Mouse (Mus musculus): ENCODE measurements around the gene Trit1. TPM values are rescaled to one million over a fixed set of nuclear protein-coding genes. Genes with fewer than 3 reads are reported as not detected.

Gene Trit1
- polyA plus RNA-seq, 1 experiment: 5.0 TPM

DNA sequence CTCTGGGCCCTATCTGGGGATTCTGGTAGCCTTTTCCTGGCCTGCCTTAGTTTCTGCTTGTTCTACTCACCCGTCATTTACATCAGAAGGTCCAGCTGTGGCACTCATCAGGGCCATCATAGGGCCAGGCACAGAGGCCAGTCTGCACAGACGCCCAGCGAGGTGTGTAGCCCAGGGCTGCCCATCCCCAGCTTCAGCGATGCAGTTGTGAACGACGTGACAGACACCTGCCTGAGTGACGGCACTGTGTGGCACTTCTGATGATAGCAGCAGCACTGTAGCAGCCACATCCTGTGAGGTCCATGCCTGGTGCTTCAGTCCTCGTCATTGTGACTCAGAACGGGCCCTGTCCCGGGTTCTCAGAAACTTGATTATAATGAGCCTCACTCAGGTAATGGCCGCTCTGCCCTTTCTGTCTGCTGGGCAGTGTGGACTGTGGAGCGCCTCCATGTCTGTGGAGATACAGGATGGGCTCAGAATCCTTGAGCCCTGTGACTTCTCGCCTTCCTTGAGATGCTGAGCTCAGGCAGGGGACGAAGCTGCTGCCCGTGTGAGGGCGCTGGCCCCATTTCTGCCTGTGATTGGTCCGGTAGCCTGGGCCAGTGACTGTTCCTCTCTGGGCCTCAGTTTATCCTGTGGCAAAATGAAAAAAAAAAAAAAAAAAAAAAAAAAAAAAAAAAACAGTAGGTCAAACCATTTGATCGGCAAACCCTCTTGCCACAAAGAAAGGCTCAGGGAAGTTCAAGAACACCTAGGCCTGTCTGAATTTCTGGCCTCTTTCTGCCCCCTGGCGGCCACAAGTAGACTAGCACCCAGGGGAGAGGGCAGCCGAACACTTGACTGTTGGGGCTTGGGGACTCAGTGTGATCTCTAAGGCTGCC, 66.1 kb downstream of the Trit1 start:
- 80% methylated on average over 20 of the region's 20 CpGs for WGBS
- TF ChIP-seq POLR2A (IDR thresholded peaks at IDR 0.05; ENCODE audit: low read depth, low read length): no peak
- peak; percentile 94; the same call in 1 of the 2 replicates for TF ChIP-seq CTCF (IDR thresholded peaks at IDR 0.05; ENCODE audit: extremely low read depth, insufficient read depth, insufficient read length, insufficient replicate concordance)
- Histone ChIP-seq H3K4me1 (ENCODE audit: control insufficient read depth, insufficient read depth, insufficient read length) (no peaks in the 10 kb centered on the region), H3K27me3 (ENCODE audit: control insufficient read depth, insufficient read depth, low read length) (no peaks in the 10 kb centered on the region), H3K36me3 (ENCODE audit: control insufficient read depth, insufficient read depth, low read length) (no peaks in the 10 kb centered on the region), H3K27ac (ENCODE audit: insufficient read depth, low read length) (no peak overlapping the region), H3K4me3 (ENCODE audit: extremely low read depth, insufficient read depth, insufficient read length) (no peak overlapping the region)
- peak; percentile 49 to 61 for DNase-seq (ENCODE audit: low read depth in 1 of 2, low spot score in 2 of 2)

DNA sequence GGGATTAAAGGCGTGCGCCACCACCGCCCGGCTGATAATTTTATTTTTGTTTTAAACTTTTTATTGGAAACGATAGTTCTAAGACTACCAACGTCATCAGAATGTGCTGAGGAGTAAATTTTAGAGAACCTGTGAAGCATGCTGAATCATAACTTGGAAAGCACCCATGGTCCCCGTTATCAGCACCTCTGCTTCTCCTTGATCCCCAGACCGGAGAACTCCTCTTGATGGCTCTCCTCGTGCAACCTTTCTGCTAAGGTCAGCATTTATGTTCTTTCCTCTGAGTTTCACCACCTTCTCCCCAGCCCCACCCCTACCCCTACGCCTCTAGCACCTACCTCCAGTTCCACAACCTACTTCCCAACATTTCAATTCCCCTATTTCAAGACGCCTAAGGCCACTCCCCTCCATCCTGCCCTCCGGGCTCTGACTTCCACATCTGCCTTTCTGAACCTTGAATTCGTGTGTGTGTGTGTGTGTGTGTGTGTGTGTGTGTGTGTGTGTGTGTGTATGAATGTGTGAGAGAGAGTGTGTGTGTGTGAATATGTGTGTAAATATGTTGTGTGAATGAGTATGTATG, 67.0 kb downstream of the Trit1 start:
- no peaks in the 10 kb centered on the region for H3K4me1 ChIP-seq (ENCODE audit: control insufficient read depth, insufficient read depth, insufficient read length)
- no peak for TF ChIP-seq CTCF (IDR thresholded peaks at IDR 0.05; ENCODE audit: extremely low read depth, insufficient read depth, insufficient read length, insufficient replicate concordance)
- no peak for TF ChIP-seq POLR2A (IDR thresholded peaks at IDR 0.05; ENCODE audit: low read depth, low read length)
- no peaks in the 10 kb centered on the region for H3K27me3 ChIP-seq (ENCODE audit: control insufficient read depth, insufficient read depth, low read length)
- H3K4me3 ChIP-seq (ENCODE audit: extremely low read depth, insufficient read depth, insufficient read length): no peak overlapping the region
- H3K36me3 ChIP-seq (ENCODE audit: control insufficient read depth, insufficient read depth, low read length): no peaks in the 10 kb centered on the region
- H3K27ac ChIP-seq (ENCODE audit: insufficient read depth, low read length): no peak overlapping the region
- 56% methylated on average over 13 of the region's 13 CpGs for WGBS
- no peak for DNase-seq (ENCODE audit: low read depth in 1 of 2, low spot score in 2 of 2)

DNA sequence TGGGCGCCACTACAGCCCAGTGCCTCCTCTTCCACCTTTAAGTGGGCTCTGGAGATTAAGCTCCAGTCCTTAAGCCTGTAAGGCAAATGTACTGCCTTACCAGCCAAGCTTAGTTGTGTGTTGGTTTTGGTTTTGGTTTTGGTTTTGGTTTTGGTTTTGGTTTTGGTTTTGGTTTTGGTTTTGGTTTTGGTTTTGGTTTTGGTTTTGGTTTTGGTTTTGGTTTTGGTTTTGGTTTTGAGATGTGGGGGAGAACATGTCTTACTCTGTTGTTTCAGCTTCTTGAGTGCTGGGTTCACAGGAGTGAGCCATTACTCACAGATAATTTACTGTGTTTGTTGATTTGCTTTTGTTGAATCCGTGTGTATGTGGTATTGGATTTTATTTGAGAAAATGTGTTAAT, 68.9 kb downstream of the Trit1 start:
- H3K4me3 ChIP-seq (ENCODE audit: extremely low read depth, insufficient read depth, insufficient read length): no peak overlapping the region
- H3K4me1 ChIP-seq (ENCODE audit: control insufficient read depth, insufficient read depth, insufficient read length): no peaks in the 10 kb centered on the region
- H3K27me3 ChIP-seq (ENCODE audit: control insufficient read depth, insufficient read depth, low read length): no peaks in the 10 kb centered on the region
- TF ChIP-seq POLR2A (IDR thresholded peaks at IDR 0.05; ENCODE audit: low read depth, low read length): no peak
- TF ChIP-seq CTCF (IDR thresholded peaks at IDR 0.05; ENCODE audit: extremely low read depth, insufficient read depth, insufficient read length, insufficient replicate concordance): no peak
- no peaks in the 10 kb centered on the region for H3K36me3 ChIP-seq (ENCODE audit: control insufficient read depth, insufficient read depth, low read length)
- no peak overlapping the region for H3K27ac ChIP-seq (ENCODE audit: insufficient read depth, low read length)
- WGBS: 92% methylated on average over 2 of the region's 2 CpGs
- DNase-seq (ENCODE audit: low read depth in 1 of 2, low spot score in 2 of 2): peak in 1 of 2 experiments; percentile 17

DNA sequence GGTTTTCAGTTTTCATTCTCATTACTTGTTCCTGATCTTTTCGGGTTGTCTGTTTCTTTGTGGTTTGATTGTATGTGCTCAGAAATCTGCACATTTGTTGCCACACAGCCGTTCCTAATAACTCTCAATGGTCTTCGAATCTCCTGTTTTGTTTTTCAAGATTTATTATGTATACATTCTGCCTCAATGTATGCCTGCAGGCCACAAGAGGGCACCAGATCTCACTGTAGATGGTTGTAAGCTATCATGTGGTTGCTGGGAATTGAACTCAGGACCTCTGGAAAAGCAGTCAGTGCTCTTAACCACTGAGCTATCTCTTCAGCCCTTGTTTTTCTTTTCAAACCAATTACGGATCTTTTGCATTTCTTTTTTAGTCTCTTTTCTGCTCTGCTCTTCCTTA, 70.0 kb downstream of the Trit1 start:
- Histone ChIP-seq H3K36me3 (ENCODE audit: control insufficient read depth, insufficient read depth, low read length) (no peaks in the 10 kb centered on the region), H3K27ac (ENCODE audit: insufficient read depth, low read length) (no peak overlapping the region), H3K4me1 (ENCODE audit: control insufficient read depth, insufficient read depth, insufficient read length) (no peaks in the 10 kb centered on the region), H3K27me3 (ENCODE audit: control insufficient read depth, insufficient read depth, low read length) (no peaks in the 10 kb centered on the region), H3K4me3 (ENCODE audit: extremely low read depth, insufficient read depth, insufficient read length) (no peak overlapping the region)
- TF ChIP-seq POLR2A (IDR thresholded peaks at IDR 0.05; ENCODE audit: low read depth, low read length) (no peak), CTCF (IDR thresholded peaks at IDR 0.05; ENCODE audit: extremely low read depth, insufficient read depth, insufficient read length, insufficient replicate concordance) (no peak)
- WGBS: 86% methylated on average over 4 of the region's 4 CpGs
- no peak for DNase-seq (ENCODE audit: low read depth in 1 of 2, low spot score in 2 of 2)

DNA sequence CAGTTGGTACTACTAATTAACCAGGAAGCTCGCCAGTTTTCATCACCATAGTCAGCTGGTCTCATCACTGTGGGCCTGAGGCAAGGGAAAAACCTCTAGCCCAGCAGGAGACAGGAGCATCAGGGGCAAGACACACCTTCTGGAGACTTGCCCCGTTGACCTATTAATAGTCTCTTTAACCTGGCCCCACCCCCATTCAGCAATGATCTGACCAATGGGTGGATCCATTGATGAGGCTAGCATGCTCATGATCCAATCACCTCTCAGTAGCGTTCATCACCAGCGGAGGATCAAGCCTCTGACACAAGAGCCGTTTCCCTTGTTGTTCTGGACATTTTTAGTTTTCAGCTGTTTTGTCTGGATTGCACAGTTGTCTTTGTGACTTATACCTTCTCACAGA, 76.2 kb downstream of the Trit1 start:
- H3K36me3 ChIP-seq (ENCODE audit: control insufficient read depth, insufficient read depth, low read length): no peaks in the 10 kb centered on the region
- no peak for DNase-seq (ENCODE audit: low read depth in 1 of 2, low spot score in 2 of 2)
- no peaks in the 10 kb centered on the region for H3K4me1 ChIP-seq (ENCODE audit: control insufficient read depth, insufficient read depth, insufficient read length)
- H3K27me3 ChIP-seq (ENCODE audit: control insufficient read depth, insufficient read depth, low read length): peaks cover 1% of the 10 kb centered on the region; the same call in 1 of the 2 replicates
- TF ChIP-seq POLR2A (IDR thresholded peaks at IDR 0.05; ENCODE audit: low read depth, low read length): no peak
- no peak for TF ChIP-seq CTCF (IDR thresholded peaks at IDR 0.05; ENCODE audit: extremely low read depth, insufficient read depth, insufficient read length, insufficient replicate concordance)
- H3K27ac ChIP-seq (ENCODE audit: insufficient read depth, low read length): no peak overlapping the region
- no peak overlapping the region for H3K4me3 ChIP-seq (ENCODE audit: extremely low read depth, insufficient read depth, insufficient read length)
- 84% methylated on average over 5 of the region's 5 CpGs for WGBS

DNA sequence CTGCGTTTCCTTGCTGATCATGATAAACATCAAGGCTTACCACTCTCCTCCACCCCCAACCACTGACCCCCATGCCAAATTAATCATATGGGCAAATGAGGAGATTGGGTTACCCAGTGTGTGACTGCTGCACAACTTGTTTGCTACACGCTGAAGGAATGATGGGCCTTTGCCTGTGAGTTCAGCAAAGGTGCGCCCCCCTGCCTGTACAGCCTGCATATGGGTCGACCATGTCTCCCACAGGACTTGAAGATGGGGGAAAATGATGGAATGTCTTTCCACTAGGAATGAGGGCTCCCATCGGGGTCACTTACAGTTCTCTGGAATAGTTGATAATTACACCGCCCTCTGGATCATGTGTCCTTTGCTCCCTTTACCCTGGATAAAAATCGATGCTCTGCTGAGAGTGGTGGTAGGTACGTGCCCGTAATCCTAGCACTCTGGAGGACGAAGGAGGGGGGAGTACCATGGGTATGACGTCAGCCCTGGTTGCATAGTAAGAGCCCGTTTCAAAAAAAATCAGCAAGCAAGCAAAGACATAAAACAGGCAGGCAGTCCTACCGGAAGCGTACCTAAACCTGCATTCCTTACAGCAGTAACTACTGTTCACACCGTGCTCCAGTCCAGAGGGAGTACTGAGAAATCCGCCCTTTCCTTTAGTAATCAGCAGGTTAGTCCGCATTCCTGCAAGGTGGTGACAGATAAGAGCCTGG, 76.8 kb downstream of the Trit1 start:
- Histone ChIP-seq H3K4me3 (ENCODE audit: extremely low read depth, insufficient read depth, insufficient read length) (no peak overlapping the region), H3K27ac (ENCODE audit: insufficient read depth, low read length) (no peak overlapping the region), H3K27me3 (ENCODE audit: control insufficient read depth, insufficient read depth, low read length) (peaks cover 1% of the 10 kb centered on the region; the same call in 1 of the 2 replicates), H3K4me1 (ENCODE audit: control insufficient read depth, insufficient read depth, insufficient read length) (no peaks in the 10 kb centered on the region), H3K36me3 (ENCODE audit: control insufficient read depth, insufficient read depth, low read length) (no peaks in the 10 kb centered on the region)
- TF ChIP-seq POLR2A (IDR thresholded peaks at IDR 0.05; ENCODE audit: low read depth, low read length) (no peak), CTCF (IDR thresholded peaks at IDR 0.05; ENCODE audit: extremely low read depth, insufficient read depth, insufficient read length, insufficient replicate concordance) (no peak)
- 66% methylated on average over 17 of the region's 17 CpGs for WGBS
- DNase-seq (ENCODE audit: low read depth in 1 of 2, low spot score in 2 of 2): no peak
